Mouse (Mus musculus): Measurements from ENCODE around the gene Nr1h2. TPM values are rescaled to one million over a fixed set of nuclear protein-coding genes. Genes with fewer than 3 reads are reported as not detected.

Nr1h2 gene
- polyA plus RNA-seq, 1 experiment from 2014 or later, result 70.2 TPM

DNA sequence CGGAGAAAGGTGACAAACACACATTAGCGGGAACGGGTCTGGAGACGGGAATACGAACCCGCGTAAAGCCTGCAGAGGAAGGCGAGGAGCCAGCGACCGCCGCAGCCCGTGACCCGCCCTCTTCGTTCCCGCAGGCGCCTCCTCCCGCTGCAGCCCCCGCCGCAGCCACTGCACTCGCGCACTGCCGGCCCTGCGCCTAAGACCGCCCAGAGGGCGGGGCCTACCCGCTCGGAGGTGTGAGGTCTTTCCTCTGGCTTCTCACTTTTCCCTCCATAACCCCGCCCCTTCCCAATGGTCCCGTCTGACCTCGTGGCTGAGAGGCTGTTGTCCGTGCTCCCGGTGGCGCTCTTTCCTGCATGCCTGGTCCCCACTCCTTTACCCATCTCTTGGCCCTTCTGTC lies 35.4 kb upstream of the Nr1h2 start:
- peak; percentile 85 for DNase-seq (ENCODE audit: low spot score)
- ATAC-seq (ENCODE audit: insufficient number of reproducible peaks, low FRiP score, low TSS enrichment, low read depth), result peak; percentile 40; the same call in 1 of the 2 replicates
- WGBS, result 0% methylated on average over 31 of the region's 33 CpGs
- Histone ChIP-seq H3K4me1 (ENCODE audit: control insufficient read depth, insufficient read depth, low read length) (peaks cover 15% of the 10 kb centered on the region; the same call in 1 of the 2 replicates), H3K27ac (replicated peaks; ENCODE audit: low read depth, low read length) (no peak overlapping the region), H3K9ac (ENCODE audit: low read length) (no peak overlapping the region), H3K9me3 (ENCODE audit: control insufficient read depth, low read length) (no peaks in the 10 kb centered on the region), H3K4me2 (ENCODE audit: low read depth, severe bottlenecking) (peak overlapping the region; percentile 39), H3K4me3 (ENCODE audit: low read depth, low read length) (peak overlapping the region; percentile 11), H3K27me3 (ENCODE audit: control insufficient read depth, insufficient read depth, low read length) (peaks cover 78% of the 10 kb centered on the region), H3K36me3 (ENCODE audit: control insufficient read depth, insufficient read depth, low read length) (no peaks in the 10 kb centered on the region)

GRCm38 (mm10) chr7:44588338-44588737 lies 34.6 kb upstream of the Nr1h2 start:
- WGBS, result 5% methylated on average over 12 of the region's 12 CpGs
- Histone ChIP-seq H3K27me3 (ENCODE audit: control insufficient read depth, insufficient read depth, low read length) (peaks cover 73% of the 10 kb centered on the region), H3K27ac (replicated peaks; ENCODE audit: low read depth, low read length) (no peak overlapping the region), H3K9ac (ENCODE audit: low read length) (no peak overlapping the region), H3K4me1 (ENCODE audit: control insufficient read depth, insufficient read depth, low read length) (peaks cover 11% of the 10 kb centered on the region; the same call in 1 of the 2 replicates), H3K4me3 (ENCODE audit: low read depth, low read length) (peak overlapping the region; percentile 11), H3K9me3 (ENCODE audit: control insufficient read depth, low read length) (no peaks in the 10 kb centered on the region), H3K36me3 (ENCODE audit: control insufficient read depth, insufficient read depth, low read length) (no peaks in the 10 kb centered on the region), H3K4me2 (ENCODE audit: low read depth, severe bottlenecking) (peak overlapping the region; percentile 39; the same call in 1 of the 2 replicates)
- ATAC-seq (ENCODE audit: insufficient number of reproducible peaks, low FRiP score, low TSS enrichment, low read depth) (no peak), DNase-seq (ENCODE audit: low spot score) (no peak)

GRCm38 (mm10) chr7:44587676-44588075 lies 33.9 kb upstream of the Nr1h2 start:
- H3K4me2 ChIP-seq (ENCODE audit: low read depth, severe bottlenecking), result no peak overlapping the region

DNA sequence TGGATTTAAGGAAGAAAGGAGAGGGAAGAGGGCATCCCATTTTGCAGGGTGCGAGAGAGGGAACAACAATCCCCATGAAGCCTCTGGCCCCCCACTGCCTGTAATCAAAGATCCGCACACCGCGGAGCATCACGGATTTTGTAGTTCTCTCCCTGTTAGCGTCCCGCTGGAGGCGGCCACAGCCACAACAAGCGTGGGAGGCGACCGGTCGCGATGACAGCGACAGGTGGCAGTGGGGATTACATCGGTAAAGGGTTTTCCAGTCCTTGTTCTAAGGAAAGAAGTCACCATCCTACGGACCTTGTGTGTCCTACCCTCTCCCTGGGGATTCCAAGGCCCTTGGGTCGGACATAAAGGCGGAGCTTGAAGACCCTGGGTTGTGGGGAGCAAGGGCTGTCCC lies 33.2 kb upstream of the Nr1h2 start:
- Histone ChIP-seq H3K4me3 (ENCODE audit: low read depth, low read length) (no peak overlapping the region), H3K4me2 (ENCODE audit: low read depth, severe bottlenecking) (peak overlapping the region; percentile 32), H3K27ac (replicated peaks; ENCODE audit: low read depth, low read length) (no peak overlapping the region), H3K9me3 (ENCODE audit: control insufficient read depth, low read length) (no peaks in the 10 kb centered on the region), H3K4me1 (ENCODE audit: control insufficient read depth, insufficient read depth, low read length) (peaks cover 11% of the 10 kb centered on the region; the same call in 1 of the 2 replicates), H3K27me3 (ENCODE audit: control insufficient read depth, insufficient read depth, low read length) (peaks cover 59% of the 10 kb centered on the region), H3K36me3 (ENCODE audit: control insufficient read depth, insufficient read depth, low read length) (no peaks in the 10 kb centered on the region), H3K9ac (ENCODE audit: low read length) (no peak overlapping the region)
- peak; percentile 70 for DNase-seq (ENCODE audit: low spot score)
- under 1% methylated on average over 18 of the region's 18 CpGs for WGBS
- no peak for ATAC-seq (ENCODE audit: insufficient number of reproducible peaks, low FRiP score, low TSS enrichment, low read depth)

More at GRCm38 (mm10) chr7:44587676-44588075, 33.9 kb upstream of the Nr1h2 start:
- Histone ChIP-seq H3K4me3 (ENCODE audit: low read depth, low read length) (no peak overlapping the region), H3K9ac (ENCODE audit: low read length) (no peak overlapping the region), H3K9me3 (ENCODE audit: control insufficient read depth, low read length) (no peaks in the 10 kb centered on the region), H3K27ac (replicated peaks; ENCODE audit: low read depth, low read length) (no peak overlapping the region), H3K4me1 (ENCODE audit: control insufficient read depth, insufficient read depth, low read length) (peaks cover 11% of the 10 kb centered on the region; the same call in 1 of the 2 replicates), H3K27me3 (ENCODE audit: control insufficient read depth, insufficient read depth, low read length) (peaks cover 67% of the 10 kb centered on the region), H3K36me3 (ENCODE audit: control insufficient read depth, insufficient read depth, low read length) (no peaks in the 10 kb centered on the region)
- ATAC-seq (ENCODE audit: insufficient number of reproducible peaks, low FRiP score, low TSS enrichment, low read depth) (no peak), DNase-seq (ENCODE audit: low spot score) (no peak)
- WGBS, result 38% methylated on average over 6 of the region's 6 CpGs

- Histone ChIP-seq H3K9me3 (ENCODE audit: control insufficient read depth, low read length) (no peaks in the 10 kb centered on the region), H3K4me1 (ENCODE audit: control insufficient read depth, insufficient read depth, low read length) (peaks cover 11% of the 10 kb centered on the region; the same call in 1 of the 2 replicates), H3K36me3 (ENCODE audit: control insufficient read depth, insufficient read depth, low read length) (no peaks in the 10 kb centered on the region), H3K4me2 (ENCODE audit: low read depth, severe bottlenecking) (peak overlapping the region; percentile 32; the same call in 1 of the 2 replicates), H3K4me3 (ENCODE audit: low read depth, low read length) (no peak overlapping the region), H3K27ac (replicated peaks; ENCODE audit: low read depth, low read length) (no peak overlapping the region), H3K27me3 (ENCODE audit: control insufficient read depth, insufficient read depth, low read length) (peaks cover 55% of the 10 kb centered on the region), H3K9ac (ENCODE audit: low read length) (no peak overlapping the region)
- WGBS, result 14% methylated on average over 19 of the region's 19 CpGs
- DNase-seq (ENCODE audit: low spot score) (peak; percentile 34), ATAC-seq (ENCODE audit: insufficient number of reproducible peaks, low FRiP score, low TSS enrichment, low read depth) (no peak)
These were observed 32.8 kb upstream of the Nr1h2 start for GRCm38 (mm10) chr7:44586518-44586917.

DNA sequence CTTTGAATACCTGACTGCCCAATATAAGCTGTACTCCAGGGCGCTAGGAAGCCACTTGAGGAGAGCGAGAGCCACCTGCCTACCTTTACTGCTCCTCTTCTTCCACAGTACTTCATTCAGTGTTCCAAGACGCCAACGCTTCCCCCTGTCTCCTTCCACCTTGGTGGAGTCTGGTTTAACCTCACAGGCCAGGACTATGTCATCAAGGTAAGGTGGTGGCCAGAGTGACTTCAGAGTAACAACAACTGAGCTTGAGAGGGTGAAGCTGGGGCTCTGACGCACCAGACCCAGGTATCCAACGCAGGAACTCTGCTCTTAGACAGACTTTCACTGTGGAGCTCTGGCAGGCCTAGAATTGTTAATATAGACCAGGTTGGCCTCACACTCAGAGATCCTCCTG lies 31.9 kb upstream of the Nr1h2 start:
- no peak for ATAC-seq (ENCODE audit: insufficient number of reproducible peaks, low FRiP score, low TSS enrichment, low read depth)
- WGBS, result 91% methylated on average over 6 of the region's 6 CpGs

GRCm38 (mm10) chr7:44584921-44585320 lies 31.2 kb upstream of the Nr1h2 start:
- H3K9ac ChIP-seq (ENCODE audit: low read length), result no peak overlapping the region
- peaks cover 45% of the 10 kb centered on the region for H3K27me3 ChIP-seq (ENCODE audit: control insufficient read depth, insufficient read depth, low read length)
- no peak overlapping the region for H3K4me2 ChIP-seq (ENCODE audit: low read depth, severe bottlenecking)
- DNase-seq (ENCODE audit: low spot score) (no peak), ATAC-seq (ENCODE audit: insufficient number of reproducible peaks, low FRiP score, low TSS enrichment, low read depth) (no peak)
- no peaks in the 10 kb centered on the region for H3K9me3 ChIP-seq (ENCODE audit: control insufficient read depth, low read length)
- WGBS, result 86% methylated on average over 6 of the region's 6 CpGs
- no peak overlapping the region for H3K4me3 ChIP-seq (ENCODE audit: low read depth, low read length)
- H3K36me3 ChIP-seq (ENCODE audit: control insufficient read depth, insufficient read depth, low read length), result no peaks in the 10 kb centered on the region
- no peak overlapping the region for H3K27ac ChIP-seq (replicated peaks; ENCODE audit: low read depth, low read length)
- H3K4me1 ChIP-seq (ENCODE audit: control insufficient read depth, insufficient read depth, low read length), result peaks cover 9% of the 10 kb centered on the region; the same call in 1 of the 2 replicates

More for the DNA sequence above, 31.9 kb upstream of the Nr1h2 start:
- no peak overlapping the region for H3K4me3 ChIP-seq (ENCODE audit: low read depth, low read length)
- no peaks in the 10 kb centered on the region for H3K9me3 ChIP-seq (ENCODE audit: control insufficient read depth, low read length)
- H3K36me3 ChIP-seq (ENCODE audit: control insufficient read depth, insufficient read depth, low read length), result no peaks in the 10 kb centered on the region
- H3K27ac ChIP-seq (replicated peaks; ENCODE audit: low read depth, low read length), result no peak overlapping the region
- DNase-seq (ENCODE audit: low spot score), result no peak
- H3K4me2 ChIP-seq (ENCODE audit: low read depth, severe bottlenecking), result no peak overlapping the region
- no peak overlapping the region for H3K9ac ChIP-seq (ENCODE audit: low read length)
- H3K27me3 ChIP-seq (ENCODE audit: control insufficient read depth, insufficient read depth, low read length), result peaks cover 47% of the 10 kb centered on the region
- H3K4me1 ChIP-seq (ENCODE audit: control insufficient read depth, insufficient read depth, low read length), result peaks cover 9% of the 10 kb centered on the region; the same call in 1 of the 2 replicates

DNA sequence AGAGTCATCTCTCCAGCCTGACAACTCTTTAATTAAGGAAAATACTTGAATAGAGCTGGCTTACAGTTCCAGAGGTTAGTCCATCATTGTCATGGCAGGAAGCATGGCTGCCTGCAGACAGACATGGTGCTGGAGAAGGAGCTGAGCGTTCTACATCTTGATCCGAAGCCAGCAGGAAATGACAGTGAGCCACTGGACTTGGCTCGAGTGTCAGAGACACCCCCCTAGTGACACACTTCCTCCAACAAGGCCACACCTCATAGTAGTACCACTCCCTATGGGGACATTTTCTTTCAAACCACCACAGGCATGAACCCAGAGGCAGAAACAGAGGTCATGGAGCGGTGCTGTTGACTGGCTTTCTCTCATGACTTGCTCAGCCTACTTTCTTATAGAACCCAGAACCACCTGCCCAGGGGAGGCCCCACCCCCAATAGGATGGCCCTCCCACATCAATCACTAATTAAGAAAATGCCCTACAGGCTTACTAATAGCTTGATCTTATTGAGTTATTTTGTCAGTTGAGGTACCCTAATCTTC lies 30.6 kb upstream of the Nr1h2 start:
- Histone ChIP-seq H3K9ac (ENCODE audit: low read length) (no peak overlapping the region), H3K4me2 (ENCODE audit: low read depth, severe bottlenecking) (no peak overlapping the region), H3K36me3 (ENCODE audit: control insufficient read depth, insufficient read depth, low read length) (no peaks in the 10 kb centered on the region), H3K4me3 (ENCODE audit: low read depth, low read length) (no peak overlapping the region), H3K4me1 (ENCODE audit: control insufficient read depth, insufficient read depth, low read length) (peaks cover 6% of the 10 kb centered on the region; the same call in 1 of the 2 replicates), H3K27me3 (ENCODE audit: control insufficient read depth, insufficient read depth, low read length) (peaks cover 40% of the 10 kb centered on the region), H3K27ac (replicated peaks; ENCODE audit: low read depth, low read length) (no peak overlapping the region), H3K9me3 (ENCODE audit: control insufficient read depth, low read length) (no peaks in the 10 kb centered on the region)
- ATAC-seq (ENCODE audit: insufficient number of reproducible peaks, low FRiP score, low TSS enrichment, low read depth) (no peak), DNase-seq (ENCODE audit: low spot score) (no peak)
- 79% methylated on average over 4 of the region's 4 CpGs for WGBS
